Mouse (Mus musculus) thymus, adult 2 months (tissue): Measurements from ENCODE around the gene Zfp595. TPM values are rescaled to one million over a fixed set of nuclear protein-coding genes. Genes with fewer than 3 reads are reported as not detected.
"Not testable (repeated sequence)": the region's sequence is repeated elsewhere in the genome, so short reads cannot be mapped to it uniquely, and the experiment has no call there.

Experiments
- DNase-seq: peaks from one replicate; pipeline ENCODE4 v3.0.0; 2021
- H3K27ac ChIP-seq: fragments of 200-500 bp; 2 replicates; pipeline ENCODE4 v1.5.1; 2012; ENCODE audit warnings: low read length, control low read depth; ENCODE audit not compliant: control insufficient read depth, insufficient read depth
- H3K27me3 ChIP-seq: fragments of 200-500 bp; 2 replicates; pipeline ENCODE4 v1.6.1; 2012; ENCODE audit warnings: mild to moderate bottlenecking, low read length, moderate library complexity, mixed read lengths; ENCODE audit not compliant: control insufficient read depth, insufficient read depth
- H3K36me3 ChIP-seq: fragments of 200-500 bp; 2 replicates; pipeline ENCODE4 v1.6.1; 2012; ENCODE audit warnings: mild to moderate bottlenecking, low read length, moderate library complexity; ENCODE audit not compliant: control insufficient read depth, insufficient read depth
- H3K4me1 ChIP-seq: fragments of 200-500 bp; replicated peaks from 2 replicates; pipeline ENCODE4 v1.6.1; 2012; ENCODE audit warnings: low read length; ENCODE audit not compliant: control insufficient read depth, insufficient read depth
- H3K4me3 ChIP-seq: fragments of 200-500 bp; 2 replicates; pipeline ENCODE4 v1.5.1; 2012; ENCODE audit warnings: mild to moderate bottlenecking, low read length, control low read depth, moderate library complexity; ENCODE audit not compliant: control insufficient read depth, insufficient read depth
- CTCF ChIP-seq: fragments of 200-500 bp; IDR thresholded peaks from 2 replicates; pipeline ENCODE4 v1.5.1; 2012; ENCODE audit warnings: mild to moderate bottlenecking, control low read depth, low read length, moderate library complexity, borderline replicate concordance; ENCODE audit not compliant: control insufficient read depth, poor library complexity, insufficient read depth; ENCODE audit errors: extremely low read depth
- POLR2A ChIP-seq: fragments of 200-500 bp; IDR thresholded peaks from 2 replicates; pipeline ENCODE4 v1.6.1; 2012; ENCODE audit warnings: mild to moderate bottlenecking, low read length, control low read depth, moderate library complexity; ENCODE audit not compliant: control insufficient read depth, poor library complexity, insufficient read depth; ENCODE audit errors: extremely low read depth
- WGBS: fragments of 180-500 bp; shearing (Covaris S2); methylation state at CpG from one replicate; pipeline ENCODE4 v1.1.7; 2018; 5-methylcytosine and 5-hydroxymethylcytosine counted together
- polyA plus RNA-seq: library from polyadenylated mRNA; depleted of rRNA; stranded (reverse); fragments of >200 nt; gene quantifications from 2 replicates; pipeline ENCODE4 v1.2.3, GENCODE M21; 2012; rRNA removed

Gene Zfp595
- polyA plus RNA-seq, 1 experiment = 2.0 TPM

DNA sequence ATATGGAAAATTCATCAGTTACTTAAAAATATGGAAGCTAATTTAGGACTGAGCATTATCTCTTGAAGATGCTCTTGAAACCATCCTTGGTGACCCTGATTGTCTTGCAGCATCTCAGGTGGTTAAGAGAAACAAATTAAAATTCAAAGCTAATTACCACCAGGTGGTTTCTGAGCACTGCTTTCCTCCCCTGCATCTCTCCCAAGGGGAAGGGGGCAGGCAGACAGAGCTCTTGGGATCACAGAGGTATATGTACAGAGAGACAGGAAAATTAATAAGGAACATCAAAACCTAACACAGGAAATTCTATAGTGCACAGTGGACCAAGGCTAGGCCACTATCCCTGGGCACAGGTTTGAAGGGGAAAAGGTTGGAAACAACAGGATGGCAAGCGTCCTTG is 507 bp upstream of the Zfp595 start:
- DNase-seq = peak; percentile 4
- TF ChIP-seq POLR2A (no peak), CTCF (no peak)
- 83% methylated on average over 1 of the region's 1 CpGs for WGBS
- Histone ChIP-seq H3K36me3 (no peaks in the 10 kb centered on the region), H3K27me3 (no peaks in the 10 kb centered on the region), H3K27ac (no peak overlapping the region), H3K4me1 (peaks cover 4% of the 10 kb centered on the region; the same call in 1 of the 2 replicates), H3K4me3 (no peak overlapping the region; the same call in 1 of the 2 replicates)

DNA sequence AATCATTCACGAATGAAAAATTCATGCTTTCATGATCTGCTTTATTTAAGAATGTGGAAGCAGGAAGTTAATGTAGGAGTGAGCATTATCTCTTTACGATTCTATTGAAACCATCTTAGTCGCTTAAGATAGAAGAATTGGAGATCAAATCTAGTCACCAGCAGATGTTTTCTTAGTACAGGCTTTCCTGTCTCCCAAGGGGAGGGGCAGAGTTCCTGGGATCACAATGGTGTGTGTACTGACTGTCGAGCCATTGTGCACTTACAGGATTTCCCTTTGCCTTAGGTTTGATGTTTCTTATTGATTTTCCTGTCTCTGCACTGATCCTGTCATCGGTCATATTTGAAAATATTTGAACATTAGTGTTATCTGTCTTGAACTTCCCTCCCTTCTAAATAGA is 25.7 kb downstream of the Zfp595 start:
- H3K27ac ChIP-seq = no peak overlapping the region
- WGBS = 14% methylated on average over 5 of the region's 5 CpGs

DNA sequence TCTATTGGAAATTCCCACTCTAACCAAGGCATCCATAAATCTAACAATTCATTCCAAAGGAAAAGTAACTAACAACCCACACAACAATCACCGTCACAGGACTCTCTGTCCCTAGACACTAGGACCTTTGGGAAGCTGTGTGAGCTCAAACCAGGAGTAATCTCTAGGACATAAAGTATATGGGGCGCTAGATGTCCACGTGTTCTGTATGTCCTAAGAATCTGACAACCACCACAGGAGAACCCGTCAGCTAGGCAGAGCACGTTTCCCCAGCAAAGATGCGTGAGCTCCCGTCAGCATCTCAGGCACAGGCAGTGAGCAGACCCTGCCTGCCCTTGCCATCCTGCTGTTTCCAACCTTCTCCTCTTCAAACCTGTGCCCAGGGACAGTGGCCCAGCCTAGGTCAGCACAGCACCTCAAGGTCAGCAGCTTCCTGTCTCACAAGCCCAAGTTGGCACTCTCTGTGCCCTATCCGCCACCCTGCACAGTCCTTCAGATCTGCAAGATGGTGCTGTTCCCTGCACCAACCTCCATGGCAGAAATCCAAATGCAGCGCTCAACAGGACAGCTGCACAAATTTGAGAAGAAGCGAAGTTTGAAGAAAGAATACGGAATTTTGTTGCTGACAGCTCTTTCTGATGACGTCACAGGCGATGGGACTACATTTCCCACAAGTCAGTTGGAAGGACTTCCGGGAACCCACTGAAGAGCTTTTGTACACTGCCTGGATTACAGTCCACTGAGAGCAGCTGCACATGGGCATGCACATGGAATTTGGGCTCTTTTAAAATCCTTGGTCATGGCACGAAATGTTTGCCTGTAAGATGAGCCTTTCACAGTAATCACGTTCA is 26.3 kb downstream of the Zfp595 start, which contains the start of gene Zfp457:
Gene Zfp457, minus strand, starts transcription at position 664 of the 851 bp plus-strand sequence.
- TF ChIP-seq POLR2A (no peak), CTCF (no peak)
- Histone ChIP-seq H3K4me1 (no peaks in the 10 kb centered on the region), H3K4me3 (peak within 1 kb of the TSS; percentile 94), H3K27ac (peak within 1 kb of the TSS; percentile 38; the same call in 1 of the 2 replicates), H3K27me3 (no peaks in the 10 kb centered on the region), H3K36me3 (no peaks in the 10 kb centered on the region)
- DNase-seq = peak; percentile 84
- 8% methylated on average over 16 of the region's 16 CpGs for WGBS

More for the DNA sequence above, 25.7 kb downstream of the Zfp595 start:
- TF ChIP-seq POLR2A (no peak), CTCF (no peak)
- DNase-seq = no peak
- Histone ChIP-seq H3K4me3 (no peak overlapping the region), H3K4me1 (no peaks in the 10 kb centered on the region), H3K36me3 (no peaks in the 10 kb centered on the region), H3K27me3 (no peaks in the 10 kb centered on the region)

DNA sequence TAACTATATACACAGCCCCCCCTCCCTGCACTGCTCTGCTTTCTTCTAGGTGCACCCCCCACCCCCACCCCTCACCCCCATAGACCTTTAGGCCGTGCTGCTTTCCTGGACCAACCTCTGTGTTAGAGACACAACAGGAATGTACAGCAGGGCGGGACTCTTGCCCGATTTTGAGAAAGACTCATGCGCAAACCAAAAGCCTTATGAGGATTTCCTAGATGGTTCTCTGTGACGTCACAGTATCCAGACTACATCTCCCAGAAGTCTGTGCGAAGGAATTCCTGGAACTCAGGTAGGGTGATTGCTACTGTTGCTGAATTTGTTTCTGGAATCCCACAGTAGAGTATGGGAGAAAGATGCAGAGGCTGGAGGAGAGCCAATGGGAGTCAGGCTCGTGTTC is 54.1 kb downstream of the Zfp595 start, which contains the start of gene Zfp458:
Gene Zfp458, minus strand, starts transcription at position 153 of the 400 bp plus-strand sequence.
- no peak for DNase-seq
- Histone ChIP-seq H3K27ac (no peak within 1 kb of the TSS), H3K4me3 (no peak within 1 kb of the TSS), H3K36me3 (no peaks in the 10 kb centered on the region), H3K27me3 (no peaks in the 10 kb centered on the region), H3K4me1 (no peaks in the 10 kb centered on the region)
- WGBS = 55% methylated on average over 7 of the region's 7 CpGs
- TF ChIP-seq CTCF (no peak), POLR2A (no peak)

DNA sequence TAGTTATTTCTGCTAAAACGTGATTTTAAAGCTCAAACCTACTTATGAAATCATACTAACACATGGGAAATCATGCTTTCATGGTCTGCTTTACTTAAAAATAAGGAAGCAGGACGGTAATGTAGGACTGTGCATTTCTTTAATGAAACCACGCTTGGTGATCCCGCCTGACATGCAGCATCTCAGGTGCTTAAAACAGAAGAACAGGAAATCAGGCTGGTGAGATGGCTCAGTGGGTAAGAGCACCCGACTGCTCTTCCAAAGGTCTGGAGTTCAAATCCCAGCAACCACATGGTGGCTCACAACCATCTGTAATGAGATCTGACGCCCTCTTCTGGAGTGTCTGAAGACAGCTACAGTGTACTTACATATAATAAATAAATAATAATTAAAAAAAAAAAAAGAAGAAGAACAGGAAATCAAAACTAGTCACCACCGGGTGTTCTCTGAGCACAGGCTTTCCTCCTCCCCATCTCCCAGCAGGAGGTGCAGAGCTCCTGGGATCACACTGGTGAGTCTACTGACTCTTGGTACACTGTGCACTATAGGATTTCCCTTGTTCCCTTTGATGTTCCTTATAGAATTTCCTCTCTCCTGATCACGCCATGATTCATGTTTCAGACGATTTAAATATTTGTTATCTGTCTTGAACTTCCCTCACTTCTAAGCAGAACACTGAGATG is 62.8 kb downstream of the Zfp595 start:
- H3K4me1 ChIP-seq, H3K27me3 ChIP-seq, H3K27ac ChIP-seq, DNase-seq, H3K36me3 ChIP-seq: not testable (repeated sequence)
- peak overlapping the region; percentile 98 for H3K4me3 ChIP-seq
- WGBS = 27% methylated on average over 9 of the region's 9 CpGs

DNA sequence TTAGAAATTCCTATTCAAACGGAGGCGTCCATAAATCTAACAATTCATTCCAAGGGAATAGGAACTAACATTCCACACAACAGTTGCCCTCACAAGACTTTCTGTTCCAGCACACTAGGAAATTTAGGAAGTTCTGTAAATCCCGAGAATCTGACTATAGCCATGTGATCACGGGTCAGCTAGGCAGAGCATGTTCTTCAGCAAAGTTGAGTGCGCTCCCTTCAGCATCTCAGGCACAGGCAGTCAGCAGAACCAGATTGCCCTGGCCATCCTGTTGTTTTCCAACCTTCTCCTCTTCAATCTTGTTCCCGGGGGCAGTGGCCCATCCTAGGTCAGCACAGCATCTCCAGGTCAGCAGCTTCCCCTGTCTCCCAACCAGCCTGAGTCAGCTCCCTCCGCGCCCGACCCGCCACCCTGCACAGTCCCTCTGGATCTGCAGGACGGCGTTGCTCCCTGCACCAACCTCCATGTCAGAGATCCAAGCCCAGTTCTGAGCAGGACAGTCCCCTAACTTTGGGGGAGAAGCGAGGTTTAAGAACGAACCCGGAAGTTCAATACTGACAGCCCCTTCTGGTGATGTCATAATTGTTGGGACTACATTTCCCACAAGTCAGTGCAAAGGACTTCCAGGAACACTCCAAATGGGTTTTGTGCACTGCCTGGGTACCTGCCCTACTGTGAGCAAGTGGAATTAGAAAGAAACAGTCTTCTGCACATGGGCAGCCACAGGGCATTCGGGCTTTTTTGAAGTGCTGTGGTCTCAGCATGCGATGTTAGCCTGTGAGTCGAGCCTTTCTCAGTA is 63.6 kb downstream of the Zfp595 start:
- no peaks in the 10 kb centered on the region for H3K36me3 ChIP-seq
- DNase-seq = peak; percentile 79
- H3K4me1 ChIP-seq = no peaks in the 10 kb centered on the region
- H3K27ac ChIP-seq = no peak overlapping the region
- H3K27me3 ChIP-seq = no peaks in the 10 kb centered on the region
- 10% methylated on average over 18 of the region's 18 CpGs for WGBS
- peak overlapping the region; percentile 98 for H3K4me3 ChIP-seq
- TF ChIP-seq POLR2A (no peak), CTCF (no peak)

Other genes with a start within 250 kb of the Zfp595 start
- gene Zfp708, start 234.6 kb downstream of the Zfp595 start, polyA plus RNA-seq = 0.24 and 0.42 TPM in 2 replicates
- 1.5 TPM in 2 replicates for gene Gm28557, start 224.0 kb downstream of the Zfp595 start, polyA plus RNA-seq
- gene Rslcan18, start 216.3 kb downstream of the Zfp595 start, polyA plus RNA-seq = 0.05 and 0.17 TPM in 2 replicates
- 0.18 and 0.23 TPM in 2 replicates for gene Zfp759, start 210.9 kb downstream of the Zfp595 start, polyA plus RNA-seq
- gene Rsl1, start 159.4 kb downstream of the Zfp595 start, polyA plus RNA-seq = 2.8 and 4.5 TPM in 2 replicates
- 0.24 and 0.30 TPM in 2 replicates for gene Zfp455, start 138.1 kb downstream of the Zfp595 start, polyA plus RNA-seq
- gene Zfp458, start 54.1 kb downstream of the Zfp595 start, polyA plus RNA-seq = 0.97 and 1.1 TPM in 2 replicates
- gene Zfp457, start 26.1 kb downstream of the Zfp595 start, polyA plus RNA-seq = 1.4 and 2.4 TPM in 2 replicates
- not detected in 2 replicates for gene Gm28044, start 28.0 kb upstream of the Zfp595 start, polyA plus RNA-seq
- 0.82 TPM in 2 replicates for gene Zfp953, start 28.0 kb upstream of the Zfp595 start, polyA plus RNA-seq
- gene Gm28041, start 43.2 kb upstream of the Zfp595 start, polyA plus RNA-seq = 0.23 TPM in 1 of 2 replicates, not detected in the other
- 0.37 and 0.65 TPM in 2 replicates for gene Zfp456, start 43.2 kb upstream of the Zfp595 start, polyA plus RNA-seq
- 1.6 and 5.0 TPM in 2 replicates for gene Zfp429, start 67.2 kb upstream of the Zfp595 start, polyA plus RNA-seq
- 0.41 and 0.61 TPM in 2 replicates for gene Zfp459, start 88.8 kb upstream of the Zfp595 start, polyA plus RNA-seq
- 2.4 and 3.6 TPM in 2 replicates for gene Zfp874a, start 119.1 kb upstream of the Zfp595 start, polyA plus RNA-seq
- 5.9 and 6.3 TPM in 2 replicates for gene Zfp874b, start 151.7 kb upstream of the Zfp595 start, polyA plus RNA-seq
- 1.2 and 1.7 TPM in 2 replicates for gene Zfp58, start 168.0 kb upstream of the Zfp595 start, polyA plus RNA-seq
- gene Gm26965, start 193.6 kb upstream of the Zfp595 start, polyA plus RNA-seq = not detected in 2 replicates
- gene Zfp87, start 193.6 kb upstream of the Zfp595 start, polyA plus RNA-seq = 31.2 and 43.7 TPM in 2 replicates
- 7.0 and 8.6 TPM in 2 replicates for gene Zfp748, start 221.3 kb upstream of the Zfp595 start, polyA plus RNA-seq